Mouse (Mus musculus): ENCODE results near the gene Bdp1.

Bdp1 gene

GRCm38 (mm10) chr13:99999078-99999477 lies 104.8 kb downstream of the Bdp1 start:
- no peak for DNase-seq

GRCm38 (mm10) chr13:99998099-99998498 lies 105.8 kb downstream of the Bdp1 start:
- DNase-seq, result no peak

GRCm38 (mm10) chr13:99989592-99989991 lies 114.3 kb downstream of the Bdp1 start:
- DNase-seq, result peak; percentile 14

GRCm38 (mm10) chr13:99983320-99983719 lies 120.5 kb downstream of the Bdp1 start:
- DNase-seq, result no peak

GRCm38 (mm10) chr13:99979406-99979805 lies 124.5 kb downstream of the Bdp1 start:
- DNase-seq, result no peak

GRCm38 (mm10) chr13:99970089-99970488 lies 133.8 kb downstream of the Bdp1 start:
- no peak for DNase-seq
